Mouse (Mus musculus): Measurements from ENCODE around the gene Per2. TPM values are rescaled to one million over a fixed set of nuclear protein-coding genes. Genes with fewer than 3 reads are reported as not detected.

The Per2 gene
- polyA plus RNA-seq, 1 experiment from 2014 or later: 4.5 TPM

DNA sequence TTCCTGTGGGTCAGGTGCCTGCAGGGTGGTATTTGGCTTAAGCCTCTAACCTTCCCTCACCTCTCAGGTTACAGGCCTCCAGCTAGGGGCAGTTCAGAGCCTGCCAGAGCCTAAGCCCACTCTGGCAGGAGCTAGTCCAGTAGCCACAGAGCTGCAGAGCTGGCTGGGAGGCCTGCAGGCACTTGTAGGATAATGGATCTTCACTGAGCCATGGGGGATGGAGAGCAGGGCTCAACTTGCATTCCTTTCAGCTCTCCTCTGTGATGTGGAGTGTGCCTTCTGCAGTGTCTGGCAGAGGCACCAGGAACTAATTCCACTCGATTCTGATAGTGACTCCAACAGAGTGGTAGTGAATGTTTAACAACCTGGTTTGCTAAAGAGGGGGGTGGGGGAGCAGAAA, 6.1 kb upstream of the Per2 start:
- H3K36me3 ChIP-seq (ENCODE audit: control insufficient read depth, insufficient read depth, low read length): no peaks in the 10 kb centered on the region
- ATAC-seq (replicated peaks; ENCODE audit: insufficient number of reproducible peaks, low FRiP score, low TSS enrichment): no peak
- no peaks in the 10 kb centered on the region for H3K27me3 ChIP-seq (ENCODE audit: control insufficient read depth, insufficient read depth, low read length)
- WGBS (ENCODE audit: insufficient replicate concordance): 3% methylated on average over 1 of the region's 1 CpGs
- H3K4me3 ChIP-seq (ENCODE audit: low read depth, low read length): no peak overlapping the region
- H3K9ac ChIP-seq (ENCODE audit: low read depth, low read length): no peak overlapping the region
- H3K27ac ChIP-seq (ENCODE audit: low read depth, low read length): no peak overlapping the region
- peaks cover 12% of the 10 kb centered on the region for H3K4me1 ChIP-seq (ENCODE audit: control insufficient read depth, insufficient read depth, low read length)
- H3K9me3 ChIP-seq (replicated peaks; ENCODE audit: control insufficient read depth, low read length): no peaks in the 10 kb centered on the region
- H3K4me2 ChIP-seq: no peak overlapping the region

DNA sequence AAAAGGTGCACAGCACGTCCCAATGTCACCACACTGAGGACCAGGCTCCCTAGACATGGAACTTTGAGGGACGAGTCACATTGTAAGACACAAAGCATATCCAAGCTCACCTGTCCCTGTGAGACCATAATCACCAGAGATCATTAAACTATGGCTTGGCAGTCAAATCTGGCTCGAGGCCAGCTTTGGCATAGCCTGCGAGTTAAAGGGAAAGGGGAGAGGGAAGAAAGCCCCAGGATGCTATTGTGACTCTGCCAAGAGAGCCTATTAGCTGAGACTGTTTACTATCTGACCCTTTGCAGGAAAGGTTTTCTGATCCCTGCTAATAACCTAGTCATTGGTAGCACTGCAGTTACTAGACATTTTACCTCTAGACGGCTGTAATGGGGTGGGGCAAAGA, 5.3 kb upstream of the Per2 start:
- Histone ChIP-seq H3K9ac (ENCODE audit: low read depth, low read length) (no peak overlapping the region), H3K4me2 (no peak overlapping the region), H3K4me3 (ENCODE audit: low read depth, low read length) (no peak overlapping the region), H3K27ac (ENCODE audit: low read depth, low read length) (no peak overlapping the region), H3K36me3 (ENCODE audit: control insufficient read depth, insufficient read depth, low read length) (no peaks in the 10 kb centered on the region), H3K4me1 (ENCODE audit: control insufficient read depth, insufficient read depth, low read length) (peaks cover 17% of the 10 kb centered on the region), H3K27me3 (ENCODE audit: control insufficient read depth, insufficient read depth, low read length) (no peaks in the 10 kb centered on the region), H3K9me3 (replicated peaks; ENCODE audit: control insufficient read depth, low read length) (no peaks in the 10 kb centered on the region)
- ATAC-seq (replicated peaks; ENCODE audit: insufficient number of reproducible peaks, low FRiP score, low TSS enrichment): no peak
- 62% methylated on average over 5 of the region's 5 CpGs for WGBS (ENCODE audit: insufficient replicate concordance)

DNA sequence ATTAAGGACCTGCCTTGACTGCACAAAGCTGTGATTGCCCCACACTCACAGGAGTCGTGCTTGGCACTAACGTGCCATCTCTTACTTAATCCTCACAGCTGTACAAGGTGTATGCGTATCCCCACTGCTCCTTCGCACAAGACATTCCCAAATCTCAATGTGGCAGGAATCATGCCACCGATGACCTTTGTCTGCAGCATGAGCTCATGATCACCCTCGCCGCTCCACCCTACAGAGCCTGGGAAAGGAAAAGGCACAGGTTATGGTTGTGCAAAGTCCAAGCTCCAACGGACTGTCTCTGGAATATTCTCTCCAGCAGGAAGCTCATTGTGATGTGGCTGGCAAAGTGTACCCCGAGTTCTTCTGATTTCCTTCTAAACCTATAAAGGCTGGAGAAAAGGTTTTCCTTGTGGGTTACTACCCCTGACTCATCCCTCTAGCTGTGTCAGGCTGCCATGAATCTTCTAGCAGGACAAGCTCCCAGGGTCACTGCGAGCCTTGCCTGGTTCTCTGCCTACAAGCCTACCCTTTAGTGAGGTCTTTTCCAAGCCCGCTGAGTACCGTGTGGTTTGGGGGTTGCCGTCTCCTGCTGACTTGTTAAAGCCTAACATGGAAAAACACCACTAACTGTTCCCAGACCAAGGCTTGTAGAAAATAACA, 4.3 kb upstream of the Per2 start:
- peaks cover 22% of the 10 kb centered on the region for H3K4me1 ChIP-seq (ENCODE audit: control insufficient read depth, insufficient read depth, low read length)
- no peaks in the 10 kb centered on the region for H3K9me3 ChIP-seq (replicated peaks; ENCODE audit: control insufficient read depth, low read length)
- WGBS (ENCODE audit: insufficient replicate concordance): 84% methylated on average over 13 of the region's 13 CpGs

DNA sequence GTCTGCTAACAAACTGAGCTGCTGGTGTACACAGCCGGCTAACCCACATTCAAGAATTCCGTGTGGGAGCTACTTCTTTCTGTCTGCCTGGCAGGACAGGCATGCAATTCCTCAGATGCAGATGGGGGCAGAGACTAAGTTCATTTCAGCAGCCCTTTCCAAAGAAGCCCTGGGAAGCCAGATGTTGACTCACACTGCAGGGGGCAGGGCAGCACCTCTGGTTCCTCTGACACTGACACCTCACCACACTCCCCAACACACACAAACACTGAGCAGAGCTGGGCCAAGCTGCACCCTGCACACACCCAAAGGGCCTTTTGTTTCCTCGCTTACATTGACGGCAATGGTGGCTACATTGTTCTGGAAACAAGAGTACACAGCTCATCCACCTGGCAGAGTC, 1.4 kb upstream of the Per2 start:
- ATAC-seq (replicated peaks; ENCODE audit: insufficient number of reproducible peaks, low FRiP score, low TSS enrichment): no peak
- H3K27me3 ChIP-seq (ENCODE audit: control insufficient read depth, insufficient read depth, low read length): no peaks in the 10 kb centered on the region
- 27% methylated on average over 4 of the region's 4 CpGs for WGBS (ENCODE audit: insufficient replicate concordance)
- H3K9ac ChIP-seq (ENCODE audit: low read depth, low read length): no peak overlapping the region
- H3K36me3 ChIP-seq (ENCODE audit: control insufficient read depth, insufficient read depth, low read length): no peaks in the 10 kb centered on the region
- no peak overlapping the region for H3K4me3 ChIP-seq (ENCODE audit: low read depth, low read length)
- no peak overlapping the region for H3K4me2 ChIP-seq
- peaks cover 42% of the 10 kb centered on the region for H3K4me1 ChIP-seq (ENCODE audit: control insufficient read depth, insufficient read depth, low read length)
- H3K9me3 ChIP-seq (replicated peaks; ENCODE audit: control insufficient read depth, low read length): no peaks in the 10 kb centered on the region
- H3K27ac ChIP-seq (ENCODE audit: low read depth, low read length): no peak overlapping the region

More for the DNA sequence above, 4.3 kb upstream of the Per2 start:
- Histone ChIP-seq H3K4me3 (ENCODE audit: low read depth, low read length) (no peak overlapping the region), H3K27me3 (ENCODE audit: control insufficient read depth, insufficient read depth, low read length) (no peaks in the 10 kb centered on the region), H3K9ac (ENCODE audit: low read depth, low read length) (no peak overlapping the region), H3K27ac (ENCODE audit: low read depth, low read length) (no peak overlapping the region), H3K36me3 (ENCODE audit: control insufficient read depth, insufficient read depth, low read length) (no peaks in the 10 kb centered on the region), H3K4me2 (no peak overlapping the region)
- no peak for ATAC-seq (replicated peaks; ENCODE audit: insufficient number of reproducible peaks, low FRiP score, low TSS enrichment)

DNA sequence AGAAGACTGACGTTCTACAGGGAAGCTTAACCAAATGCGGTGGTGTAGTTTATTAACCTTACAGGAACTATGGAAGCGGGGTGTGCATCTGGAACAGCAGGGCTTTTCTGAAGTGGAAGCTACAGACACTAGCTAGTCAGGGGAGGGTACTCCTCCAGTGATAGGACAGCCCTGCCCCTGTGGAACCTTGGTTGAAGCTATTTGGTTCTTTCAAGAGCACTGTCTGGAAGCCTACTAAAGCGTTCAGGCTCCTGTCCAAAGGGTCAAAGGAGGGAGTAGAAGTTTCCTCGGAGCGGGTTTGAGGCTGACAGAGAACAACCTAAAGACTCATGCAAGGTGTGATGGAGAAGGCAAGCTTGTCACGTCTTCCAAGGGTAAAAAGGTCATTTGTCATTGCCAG, 945 bp upstream of the Per2 start:
- peaks cover 42% of the 10 kb centered on the region for H3K4me1 ChIP-seq (ENCODE audit: control insufficient read depth, insufficient read depth, low read length)
- peak overlapping the region; percentile 95 for H3K4me2 ChIP-seq

DNA sequence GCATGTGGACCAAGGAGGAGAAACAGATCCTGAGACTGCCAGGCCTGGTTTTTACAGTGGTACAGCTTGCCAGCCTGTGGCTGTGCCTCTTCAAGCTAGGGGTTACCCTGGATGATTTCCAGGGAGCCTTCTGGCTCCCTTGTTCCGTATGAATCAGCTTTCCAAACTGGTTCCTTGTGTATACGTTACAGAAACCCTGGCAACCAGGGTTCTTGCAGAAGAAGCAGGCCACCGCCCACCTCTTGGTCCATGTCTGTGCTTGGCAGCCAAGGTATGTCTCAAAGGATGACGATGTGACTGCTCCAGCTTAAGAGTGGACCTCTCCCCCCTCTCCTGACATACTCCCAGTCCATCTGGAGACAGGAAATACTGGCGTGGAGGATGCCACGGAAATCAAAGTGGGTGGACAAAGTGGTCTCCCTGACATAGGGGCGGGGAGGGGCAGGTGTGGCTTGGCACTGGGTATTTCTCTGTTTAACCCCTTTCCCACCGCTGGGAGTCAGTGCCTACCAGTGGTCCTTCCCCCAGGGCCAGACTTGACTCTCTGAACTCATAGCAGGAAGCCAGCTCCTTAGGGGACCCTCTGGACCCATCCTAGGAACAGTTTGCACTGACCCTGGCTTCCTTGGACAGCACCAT, 782 bp downstream of the Per2 start:
- ATAC-seq (replicated peaks; ENCODE audit: insufficient number of reproducible peaks, low FRiP score, low TSS enrichment): no peak
- no peaks in the 10 kb centered on the region for H3K27me3 ChIP-seq (ENCODE audit: control insufficient read depth, insufficient read depth, low read length)
- H3K36me3 ChIP-seq (ENCODE audit: control insufficient read depth, insufficient read depth, low read length): no peaks in the 10 kb centered on the region
- H3K4me2 ChIP-seq: peak overlapping the region; percentile 95
- no peaks in the 10 kb centered on the region for H3K9me3 ChIP-seq (replicated peaks; ENCODE audit: control insufficient read depth, low read length)
- peak overlapping the region; percentile 72 for H3K4me3 ChIP-seq (ENCODE audit: low read depth, low read length)
- H3K27ac ChIP-seq (ENCODE audit: low read depth, low read length): peak overlapping the region; percentile 71; the same call in 1 of the 2 replicates
- peak overlapping the region; percentile 81 for H3K9ac ChIP-seq (ENCODE audit: low read depth, low read length)
- 23% methylated on average over 8 of the region's 8 CpGs for WGBS (ENCODE audit: insufficient replicate concordance)
- peaks cover 52% of the 10 kb centered on the region for H3K4me1 ChIP-seq (ENCODE audit: control insufficient read depth, insufficient read depth, low read length)

More for the DNA sequence above, 945 bp upstream of the Per2 start:
- Histone ChIP-seq H3K27ac (ENCODE audit: low read depth, low read length) (no peak overlapping the region), H3K4me3 (ENCODE audit: low read depth, low read length) (peak overlapping the region; percentile 72), H3K27me3 (ENCODE audit: control insufficient read depth, insufficient read depth, low read length) (no peaks in the 10 kb centered on the region), H3K9me3 (replicated peaks; ENCODE audit: control insufficient read depth, low read length) (no peaks in the 10 kb centered on the region), H3K36me3 (ENCODE audit: control insufficient read depth, insufficient read depth, low read length) (no peaks in the 10 kb centered on the region), H3K9ac (ENCODE audit: low read depth, low read length) (no peak overlapping the region)
- no peak for ATAC-seq (replicated peaks; ENCODE audit: insufficient number of reproducible peaks, low FRiP score, low TSS enrichment)
- 30% methylated on average over 7 of the region's 7 CpGs for WGBS (ENCODE audit: insufficient replicate concordance)

DNA sequence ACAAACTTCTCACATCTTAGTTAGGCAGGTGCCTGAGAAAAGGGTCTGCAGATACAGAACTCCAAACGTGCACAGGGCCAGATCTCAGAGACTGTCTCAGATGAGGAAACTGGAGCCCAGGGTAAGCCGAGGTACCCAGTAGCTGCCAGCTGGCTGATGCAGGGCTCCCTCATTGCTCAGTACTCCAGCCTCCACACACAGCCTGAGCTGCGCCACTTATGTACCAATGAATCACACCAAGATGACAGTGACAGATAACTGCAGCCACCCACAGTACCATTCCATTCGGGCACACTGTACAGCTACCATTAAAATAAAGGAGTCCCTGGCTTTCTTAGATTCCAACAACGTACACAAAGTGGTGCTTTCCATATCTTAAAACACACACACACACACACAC, 1.4 kb downstream of the Per2 start:
- H3K9ac ChIP-seq (ENCODE audit: low read depth, low read length): no peak overlapping the region
- H3K9me3 ChIP-seq (replicated peaks; ENCODE audit: control insufficient read depth, low read length): no peaks in the 10 kb centered on the region
- no peaks in the 10 kb centered on the region for H3K36me3 ChIP-seq (ENCODE audit: control insufficient read depth, insufficient read depth, low read length)
- no peak overlapping the region for H3K4me3 ChIP-seq (ENCODE audit: low read depth, low read length)
- no peaks in the 10 kb centered on the region for H3K27me3 ChIP-seq (ENCODE audit: control insufficient read depth, insufficient read depth, low read length)
- 0 out of 2 replicates have a peak overlapping the region, but pooled peaks have one; percentile 8 for H3K27ac ChIP-seq (ENCODE audit: low read depth, low read length)
- 68% methylated on average over 5 of the region's 5 CpGs for WGBS (ENCODE audit: insufficient replicate concordance)
- ATAC-seq (replicated peaks; ENCODE audit: insufficient number of reproducible peaks, low FRiP score, low TSS enrichment): no peak
- no peak overlapping the region; the same call in 1 of the 2 replicates for H3K4me2 ChIP-seq
- peaks cover 52% of the 10 kb centered on the region for H3K4me1 ChIP-seq (ENCODE audit: control insufficient read depth, insufficient read depth, low read length)

DNA sequence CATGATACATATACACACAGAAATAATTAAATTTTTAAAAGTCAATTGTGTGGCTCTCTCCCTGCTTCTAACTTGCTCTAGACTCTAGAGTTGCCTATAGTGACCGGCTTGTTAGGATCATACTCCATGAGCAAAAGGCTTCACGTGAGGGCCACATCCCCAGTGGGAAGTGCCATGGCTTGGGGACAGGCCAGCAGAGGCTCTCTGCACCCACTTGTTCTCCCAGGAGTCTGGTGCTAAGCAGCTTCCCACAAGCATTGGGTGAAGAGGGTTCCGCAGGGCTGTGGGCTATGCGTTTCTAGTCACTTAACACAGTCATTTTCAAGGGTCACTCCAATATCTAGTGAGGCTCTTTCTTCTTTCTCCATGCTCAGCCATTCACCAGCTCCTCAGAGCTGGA, 2.0 kb downstream of the Per2 start:
- Histone ChIP-seq H3K4me2 (no peak overlapping the region), H3K9me3 (replicated peaks; ENCODE audit: control insufficient read depth, low read length) (no peaks in the 10 kb centered on the region), H3K9ac (ENCODE audit: low read depth, low read length) (no peak overlapping the region), H3K27me3 (ENCODE audit: control insufficient read depth, insufficient read depth, low read length) (no peaks in the 10 kb centered on the region), H3K4me3 (ENCODE audit: low read depth, low read length) (no peak overlapping the region), H3K36me3 (ENCODE audit: control insufficient read depth, insufficient read depth, low read length) (no peaks in the 10 kb centered on the region), H3K27ac (ENCODE audit: low read depth, low read length) (0 out of 2 replicates have a peak overlapping the region, but pooled peaks have one; percentile 8), H3K4me1 (ENCODE audit: control insufficient read depth, insufficient read depth, low read length) (peaks cover 56% of the 10 kb centered on the region)
- 85% methylated on average over 4 of the region's 4 CpGs for WGBS (ENCODE audit: insufficient replicate concordance)
- no peak for ATAC-seq (replicated peaks; ENCODE audit: insufficient number of reproducible peaks, low FRiP score, low TSS enrichment)

Data from heart, embryonic 11.5 days (tissue).